Mouse (Mus musculus): ENCODE data around the gene Gm20708.

The Gm20708 gene

GRCm38 (mm10) chr11:117779434-117780198 is 29.9 kb upstream of the Gm20708 start:
- in situ Hi-C loops (cut with MboI; ENCODE audit: low pct_unique_long_range_greater_than_20kb in 1 of 2, low sequenced_read_pairs in 2 of 2, unreplicated experiment in 1 of 2) = loop anchor here in 1 of 2 experiments (25.0 kb wide), 1 partner anchor 392 kb away; no protein-coding TSS in a partner anchor

GRCm38 (mm10) chr11:117780199-117780515 is 29.3 kb upstream of the Gm20708 start:
- in situ Hi-C loops (cut with MboI; ENCODE audit: low pct_unique_long_range_greater_than_20kb in 1 of 2, low sequenced_read_pairs in 2 of 2, unreplicated experiment in 1 of 2) = loop anchor here in 1 of 2 experiments (25.0 kb wide), 1 partner anchor 393 kb away; no protein-coding TSS in a partner anchor

- in situ Hi-C loops (cut with MboI; ENCODE audit: low pct_unique_long_range_greater_than_20kb in 1 of 2, low sequenced_read_pairs in 2 of 2, unreplicated experiment in 1 of 2) = loop anchor here in 1 of 2 experiments (25.0 kb wide), 1 partner anchor 393 kb away; no protein-coding TSS in a partner anchor
Observed at GRCm38 (mm10) chr11:117780582-117781111, 28.8 kb upstream of the Gm20708 start.

GRCm38 (mm10) chr11:117781199-117781821 is 28.2 kb upstream of the Gm20708 start:
- in situ Hi-C loops (cut with MboI; ENCODE audit: low pct_unique_long_range_greater_than_20kb in 1 of 2, low sequenced_read_pairs in 2 of 2, unreplicated experiment in 1 of 2) = loop anchor here in 1 of 2 experiments (25.0 kb wide), 1 partner anchor 394 kb away; no protein-coding TSS in a partner anchor

- in situ Hi-C loops (cut with MboI; ENCODE audit: low pct_unique_long_range_greater_than_20kb in 1 of 2, low sequenced_read_pairs in 2 of 2, unreplicated experiment in 1 of 2) = loop anchor here in 1 of 2 experiments (25.0 kb wide), 1 partner anchor 395 kb away; no protein-coding TSS in a partner anchor
Observed at GRCm38 (mm10) chr11:117781993-117782704, 27.3 kb upstream of the Gm20708 start, which contains the start of the genes Tmc8 and Tmc6. Gene Tmc8 (plus strand): TSS chr11:117782076. Gene Tmc6 (minus strand): TSS chr11:117782198.

GRCm38 (mm10) chr11:117782705-117783034 is 26.8 kb upstream of the Gm20708 start:
- in situ Hi-C loops (cut with MboI; ENCODE audit: low pct_unique_long_range_greater_than_20kb in 1 of 2, low sequenced_read_pairs in 2 of 2, unreplicated experiment in 1 of 2) = loop anchor here in 1 of 2 experiments (25.0 kb wide), 1 partner anchor 395 kb away; no protein-coding TSS in a partner anchor

GRCm38 (mm10) chr11:117783089-117783488 is 26.4 kb upstream of the Gm20708 start:
- in situ Hi-C loops (cut with MboI; ENCODE audit: low pct_unique_long_range_greater_than_20kb in 1 of 2, low sequenced_read_pairs in 2 of 2, unreplicated experiment in 1 of 2) = loop anchor here in 1 of 2 experiments (25.0 kb wide), 1 partner anchor 396 kb away; no protein-coding TSS in a partner anchor

GRCm38 (mm10) chr11:117783683-117784309 is 25.7 kb upstream of the Gm20708 start:
- in situ Hi-C loops (cut with MboI; ENCODE audit: low pct_unique_long_range_greater_than_20kb in 1 of 2, low sequenced_read_pairs in 2 of 2, unreplicated experiment in 1 of 2) = loop anchor here in 1 of 2 experiments (25.0 kb wide), 1 partner anchor 396 kb away; no protein-coding TSS in a partner anchor

- in situ Hi-C loops (cut with MboI; ENCODE audit: low pct_unique_long_range_greater_than_20kb in 1 of 2, low sequenced_read_pairs in 2 of 2, unreplicated experiment in 1 of 2) = loop anchor here in 1 of 2 experiments (25.0 kb wide), 1 partner anchor 399 kb away; no protein-coding TSS in a partner anchor
Observed at GRCm38 (mm10) chr11:117786294-117786693, 23.2 kb upstream of the Gm20708 start.

GRCm38 (mm10) chr11:117788481-117788880 is 21.0 kb upstream of the Gm20708 start:
- in situ Hi-C loops (cut with MboI; ENCODE audit: low pct_unique_long_range_greater_than_20kb in 1 of 2, low sequenced_read_pairs in 2 of 2, unreplicated experiment in 1 of 2) = loop anchor here in 1 of 2 experiments (25.0 kb wide), 1 partner anchor 401 kb away; no protein-coding TSS in a partner anchor

- in situ Hi-C loops (cut with MboI; ENCODE audit: low pct_unique_long_range_greater_than_20kb in 1 of 2, low sequenced_read_pairs in 2 of 2, unreplicated experiment in 1 of 2) = loop anchor here in 1 of 2 experiments (25.0 kb wide), 1 partner anchor 403 kb away; no protein-coding TSS in a partner anchor
Observed at GRCm38 (mm10) chr11:117790286-117790685, 19.2 kb upstream of the Gm20708 start.

GRCm38 (mm10) chr11:117790703-117791440 is 18.6 kb upstream of the Gm20708 start:
- in situ Hi-C loops (cut with MboI; ENCODE audit: low pct_unique_long_range_greater_than_20kb in 1 of 2, low sequenced_read_pairs in 2 of 2, unreplicated experiment in 1 of 2) = loop anchor here in 1 of 2 experiments (25.0 kb wide), 1 partner anchor 404 kb away; no protein-coding TSS in a partner anchor

- in situ Hi-C loops (cut with MboI; ENCODE audit: low pct_unique_long_range_greater_than_20kb in 1 of 2, low sequenced_read_pairs in 2 of 2, unreplicated experiment in 1 of 2) = loop anchor here in 1 of 2 experiments (25.0 kb wide), 1 partner anchor 404 kb away; no protein-coding TSS in a partner anchor
Observed at GRCm38 (mm10) chr11:117791441-117791761, 18.1 kb upstream of the Gm20708 start.

- in situ Hi-C loops (cut with MboI; ENCODE audit: low pct_unique_long_range_greater_than_20kb in 1 of 2, low sequenced_read_pairs in 2 of 2, unreplicated experiment in 1 of 2) = loop anchor here in 1 of 2 experiments (25.0 kb wide), 1 partner anchor 405 kb away; no protein-coding TSS in a partner anchor
Observed at GRCm38 (mm10) chr11:117792281-117792888, 17.1 kb upstream of the Gm20708 start.

GRCm38 (mm10) chr11:117794035-117794551 is 15.4 kb upstream of the Gm20708 start:
- in situ Hi-C loops (cut with MboI; ENCODE audit: low pct_unique_long_range_greater_than_20kb in 1 of 2, low sequenced_read_pairs in 2 of 2, unreplicated experiment in 1 of 2) = loop anchor here in 1 of 2 experiments (25.0 kb wide), 1 partner anchor 407 kb away; no protein-coding TSS in a partner anchor

- in situ Hi-C loops (cut with MboI; ENCODE audit: low pct_unique_long_range_greater_than_20kb in 1 of 2, low sequenced_read_pairs in 2 of 2, unreplicated experiment in 1 of 2) = loop anchor here in 1 of 2 experiments (25.0 kb wide), 1 partner anchor 410 kb away; no protein-coding TSS in a partner anchor
Observed at GRCm38 (mm10) chr11:117796954-117797353, 12.5 kb upstream of the Gm20708 start.

Measured in mouse embryonic stem cell (cell line).